Mouse (Mus musculus) CH12.LX (cell line): ENCODE results near the gene Ackr4. TPM values are rescaled to one million over a fixed set of nuclear protein-coding genes. Genes with fewer than 3 reads are reported as not detected.

Experiments
- DNase-seq: peaks from one replicate; pipeline ENCODE4 v3.0.0-alpha.2; 2013; ENCODE audit errors: extremely low read depth
- H3K27ac ChIP-seq: 2 replicates; pipeline ENCODE4 v1.5.1; 2012; ENCODE audit warnings: low read depth, mild to moderate bottlenecking, control low read depth, moderate library complexity; ENCODE audit not compliant: insufficient read depth
- H3K27me3 ChIP-seq: replicated peaks from 2 replicates; pipeline ENCODE3; 2012; ENCODE audit warnings: inconsistent platforms
- H3K36me3 ChIP-seq, 2 experiments: replicated peaks in 1 of 2; 2 replicates each; pipeline versions ENCODE3 to v1.6.1; 2012; ENCODE audit warnings: inconsistent platforms in 1 of 2, low read length in 1 of 2, mild to moderate bottlenecking in 1 of 2, mixed read lengths in 1 of 2, moderate library complexity in 1 of 2; ENCODE audit not compliant: control insufficient read depth in 1 of 2, insufficient read depth in 1 of 2
- H3K4me1 ChIP-seq, 2 experiments: 2 replicates each; pipeline ENCODE4 v1.6.1; 2012; ENCODE audit warnings: inconsistent platforms in 1 of 2, moderate library complexity in 1 of 2; ENCODE audit not compliant: insufficient read depth in 2 of 2, control insufficient read depth in 1 of 2
- H3K4me2 ChIP-seq: 2 replicates; pipeline ENCODE4 v1.6.1; 2012; ENCODE audit warnings: low read depth, mild to moderate bottlenecking, control low read depth; ENCODE audit not compliant: poor library complexity, insufficient read depth, severe bottlenecking
- H3K4me3 ChIP-seq, 3 experiments: fragments of 150-350 bp in 1 of 3; sonication (generic) in 1 of 3; replicated peaks in 1 of 3; 2 replicates each; pipeline versions ENCODE3 to v1.5.1; 2011 to 2012; ENCODE audit warnings: low read depth in 2 of 3, low read length in 2 of 3, mild to moderate bottlenecking in 2 of 3, moderate library complexity in 2 of 3, control low read depth in 1 of 3, improper control_type of control experiment in 1 of 3, inconsistent platforms in 1 of 3, mixed read lengths in 1 of 3; ENCODE audit not compliant: poor library complexity in 1 of 3
- H3K79me2 ChIP-seq: replicated peaks from 2 replicates; pipeline ENCODE4 v1.6.1; 2012; ENCODE audit warnings: mild to moderate bottlenecking, moderate library complexity; ENCODE audit not compliant: control insufficient read depth, poor library complexity, insufficient read depth, severe bottlenecking; ENCODE audit errors: extremely low read depth
- H3K9ac ChIP-seq: 2 replicates; pipeline ENCODE4 v1.6.1; 2012; ENCODE audit warnings: low read depth, mild to moderate bottlenecking, control low read depth, moderate library complexity; ENCODE audit not compliant: insufficient read depth
- H3K9me3 ChIP-seq: replicated peaks from 2 replicates; pipeline ENCODE3; 2012; ENCODE audit warnings: low read length, inconsistent platforms, mixed read lengths
- CHD2 ChIP-seq: IDR thresholded peaks from 2 replicates; pipeline ENCODE4 v1.6.1; 2011; ENCODE audit warnings: low read length, improper control_type of control experiment
- CTCF ChIP-seq, 2 experiments: IDR thresholded peaks in 1 of 2; conservative IDR thresholded peaks in 1 of 2; 2 replicates each; pipeline ENCODE4 v1.5.1; 2011 to 2012; ENCODE audit warnings: low read depth in 2 of 2, low read length in 2 of 2, improper control_type of control experiment in 1 of 2, inconsistent platforms in 1 of 2, mild to moderate bottlenecking in 1 of 2, moderate library complexity in 1 of 2
- E2F4 ChIP-seq: IDR thresholded peaks from 2 replicates; pipeline ENCODE4 v1.6.1; 2011; ENCODE audit warnings: low read depth, low read length, improper control_type of control experiment; ENCODE audit not compliant: insufficient replicate concordance
- ELF1 ChIP-seq: IDR thresholded peaks from 2 replicates; pipeline ENCODE4 v1.6.1; 2014; ENCODE audit warnings: low read depth, mild to moderate bottlenecking, inconsistent platforms, low read length, improper control_type of control experiment
- EP300 ChIP-seq: IDR thresholded peaks from 2 replicates; pipeline ENCODE4 v1.6.1; 2011; ENCODE audit warnings: low read length, improper control_type of control experiment
- GABPA ChIP-seq: IDR thresholded peaks from 2 replicates; pipeline ENCODE4 v1.6.1; 2012; ENCODE audit warnings: low read depth, low read length, improper control_type of control experiment, inconsistent platforms; ENCODE audit not compliant: insufficient replicate concordance
- HCFC1 ChIP-seq: IDR thresholded peaks from 2 replicates; pipeline ENCODE4 v1.6.1; 2012; ENCODE audit warnings: low read depth, mild to moderate bottlenecking, inconsistent platforms, low read length, improper control_type of control experiment
- IRF4 ChIP-seq: IDR thresholded peaks from 2 replicates; pipeline ENCODE4 v1.6.1; 2014; ENCODE audit warnings: low read depth, mild to moderate bottlenecking, inconsistent platforms, low read length, improper control_type of control experiment
- JUN ChIP-seq: IDR thresholded peaks from 2 replicates; pipeline ENCODE4 v1.6.1; 2011; ENCODE audit warnings: low read depth, mild to moderate bottlenecking, low read length, improper control_type of control experiment, moderate library complexity; ENCODE audit not compliant: insufficient read depth
- KAT2A ChIP-seq: IDR thresholded peaks from 2 replicates; pipeline ENCODE4 v1.6.1; 2012; ENCODE audit warnings: low read length, improper control_type of control experiment, inconsistent platforms; ENCODE audit not compliant: insufficient replicate concordance
- MAFK ChIP-seq: IDR thresholded peaks from 2 replicates; pipeline ENCODE4 v1.6.1; 2011; ENCODE audit warnings: low read length, improper control_type of control experiment; ENCODE audit not compliant: insufficient replicate concordance
- MAZ ChIP-seq: IDR thresholded peaks from 2 replicates; pipeline ENCODE4 v1.6.1; 2012; ENCODE audit warnings: low read depth, mild to moderate bottlenecking, inconsistent platforms, low read length, improper control_type of control experiment, moderate library complexity
- MEF2A ChIP-seq: IDR thresholded peaks from 2 replicates; pipeline ENCODE4 v1.6.1; 2014; ENCODE audit warnings: low read depth, mild to moderate bottlenecking, inconsistent platforms, low read length, improper control_type of control experiment, borderline replicate concordance
- MXI1 ChIP-seq: IDR thresholded peaks from 2 replicates; pipeline ENCODE4 v1.6.1; 2011; ENCODE audit warnings: mild to moderate bottlenecking, low read depth, low read length, improper control_type of control experiment
- MYC ChIP-seq: IDR thresholded peaks from 2 replicates; pipeline ENCODE4 v1.6.1; 2011; ENCODE audit warnings: low read depth, mild to moderate bottlenecking, improper control_type of control experiment, low read length
- NELFE ChIP-seq: IDR thresholded peaks from 2 replicates; pipeline ENCODE4 v1.6.1; 2011; ENCODE audit warnings: low read depth, low read length, improper control_type of control experiment
- NRF1 ChIP-seq: IDR thresholded peaks from 2 replicates; pipeline ENCODE4 v1.6.1; 2014; ENCODE audit warnings: low read depth, mild to moderate bottlenecking, inconsistent platforms, low read length, improper control_type of control experiment, moderate library complexity
- PAX5 ChIP-seq: IDR thresholded peaks from 2 replicates; pipeline ENCODE4 v1.6.1; 2012; ENCODE audit warnings: low read length, inconsistent platforms, mixed read lengths
- POLR2A ChIP-seq: IDR thresholded peaks from 2 replicates; pipeline ENCODE4 v1.6.1; 2011; ENCODE audit warnings: low read depth, mild to moderate bottlenecking, improper control_type of control experiment, low read length
- POLR2AphosphoS2 ChIP-seq: IDR thresholded peaks from 2 replicates; pipeline ENCODE4 v1.6.1; 2011; ENCODE audit warnings: low read depth, low read length, improper control_type of control experiment
- RAD21 ChIP-seq: IDR thresholded peaks from 2 replicates; pipeline ENCODE4 v1.6.1; 2011; ENCODE audit warnings: low read depth, mild to moderate bottlenecking, low read length, improper control_type of control experiment, moderate library complexity
- RCOR1 ChIP-seq: conservative IDR thresholded peaks from 2 replicates; pipeline ENCODE4 v1.6.1; 2012; ENCODE audit warnings: low read depth, mild to moderate bottlenecking, inconsistent platforms, low read length, improper control_type of control experiment
- SIN3A ChIP-seq: IDR thresholded peaks from 2 replicates; pipeline ENCODE4 v1.6.1; 2012; ENCODE audit warnings: low read length, improper control_type of control experiment, inconsistent platforms
- SMC3 ChIP-seq: IDR thresholded peaks from 2 replicates; pipeline ENCODE4 v1.6.1; 2011; ENCODE audit warnings: low read depth, low read length, improper control_type of control experiment
- TBP ChIP-seq: conservative IDR thresholded peaks from 2 replicates; pipeline ENCODE4 v1.6.1; 2011; ENCODE audit warnings: low read depth, low read length, improper control_type of control experiment
- TCF12 ChIP-seq: IDR thresholded peaks from 2 replicates; pipeline ENCODE4 v1.6.1; 2014; ENCODE audit warnings: low read depth, mild to moderate bottlenecking, inconsistent platforms, low read length, improper control_type of control experiment
- UBTF ChIP-seq: IDR thresholded peaks from 2 replicates; pipeline ENCODE4 v1.6.1; 2012; ENCODE audit warnings: low read depth, mild to moderate bottlenecking, inconsistent platforms, low read length, improper control_type of control experiment, moderate library complexity
- USF1 ChIP-seq: IDR thresholded peaks from 2 replicates; pipeline ENCODE4 v1.6.1; 2014; ENCODE audit warnings: low read depth, mild to moderate bottlenecking, inconsistent platforms, low read length, improper control_type of control experiment
- USF2 ChIP-seq: conservative IDR thresholded peaks from 2 replicates; pipeline ENCODE4 v1.6.1; 2011; ENCODE audit warnings: low read depth, low read length, improper control_type of control experiment
- ZC3H11A ChIP-seq: IDR thresholded peaks from 2 replicates; pipeline ENCODE4 v1.6.1; 2012; ENCODE audit warnings: low read depth, mild to moderate bottlenecking, inconsistent platforms, low read length, improper control_type of control experiment
- ZNF384 ChIP-seq: IDR thresholded peaks from 2 replicates; pipeline ENCODE4 v1.6.1; 2012; ENCODE audit warnings: low read depth, low read length, improper control_type of control experiment, inconsistent platforms
- dilution Hi-C: fragments of 300-500 bp; cut with MboI; formaldehyde crosslinking; loops from 2 replicates; pipeline ENCODE4 v1.14.3; 2020; ENCODE audit warnings: low sequenced_read_pairs; ENCODE audit not compliant: extremely low pct_unique_long_range_greater_than_20kb, extremely low pct_ligation_motif_present
- in situ Hi-C: fragments of 300-500 bp; cut with MboI; formaldehyde crosslinking; loops from 3 replicates; pipeline ENCODE4 v1.14.3; 2019; ENCODE audit warnings: low sequenced_read_pairs, low pct_ligation_motif_present, low pct_unique_long_range_greater_than_20kb, mixed read lengths
- polyA plus RNA-seq: library from polyadenylated mRNA; unstranded; fragments of >175 nt; gene quantifications from 2 replicates; pipeline ENCODE4 v1.2.1, GENCODE M21; 2012; ENCODE audit warnings: low read depth; ENCODE audit not compliant: insufficient read length
- total RNA-seq, 2 experiments: library from RNA; depleted of rRNA; stranded (reverse); fragments of 300-350 nt in 1 of 2; fragments of >200 nt in 1 of 2; gene quantifications; 2 replicates each; pipeline ENCODE4 v1.2.3; 2012 to 2014

Ackr4 gene
- total and polyA plus RNA-seq, 3 experiments = 0.17 to 0.39 (median 0.33) TPM

DNA sequence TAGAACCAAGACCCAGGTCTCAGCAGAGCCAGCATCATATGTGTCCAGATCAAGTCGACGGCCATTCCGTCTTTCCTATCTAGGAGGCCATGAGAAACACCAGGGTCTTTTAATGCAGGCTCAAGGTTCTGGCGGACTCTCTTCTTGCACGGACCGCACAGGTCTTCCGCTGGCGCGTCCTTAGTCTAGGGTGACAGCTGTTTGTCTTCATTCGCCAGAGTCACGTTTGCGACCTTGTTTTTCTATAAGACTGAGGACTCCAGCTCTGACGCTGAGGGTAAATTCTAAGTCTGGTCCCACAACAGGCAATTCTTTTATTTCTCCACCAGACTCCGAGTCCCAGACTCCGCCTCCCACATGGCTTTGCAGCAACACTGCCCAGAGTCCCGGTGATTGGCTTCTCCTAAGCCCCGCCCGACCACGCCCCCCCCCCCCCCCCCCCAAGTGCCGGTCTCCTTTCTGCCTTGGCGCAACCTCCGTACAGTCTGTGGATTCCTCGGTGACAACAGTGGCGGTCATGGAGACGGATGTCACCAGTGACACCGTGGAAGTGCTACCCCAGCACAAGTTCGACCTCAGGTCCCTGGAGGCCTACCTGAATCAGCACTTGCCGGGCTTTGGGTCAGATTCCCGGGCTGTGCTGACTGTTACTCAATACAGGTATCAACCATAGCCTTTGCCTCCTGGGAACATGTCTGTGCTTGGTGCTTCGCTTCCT, 63.3 kb downstream of the Ackr4 start, which contains the start of gene Acad11:
TSS of gene Acad11 (plus strand) at position 134 of the 718 bp plus-strand sequence.
- DNase-seq = peak; percentile 82
- Histone ChIP-seq H3K4me3 (peak within 1 kb of the TSS; percentile 99 to 100 (median 99)), H3K9ac (peak within 1 kb of the TSS; percentile 90), H3K79me2 (peaks cover 20% of the 10 kb centered on the region), H3K4me2 (peak within 1 kb of the TSS; percentile 100), H3K4me1 (peaks cover 2 to 21% of the 10 kb centered on the region in 2 experiments; a peak in 2 of 4 replicates), H3K9me3 (no peaks in the 10 kb centered on the region), H3K27ac (no peak within 1 kb of the TSS)
- in situ Hi-C loops = no loop called here
- TF ChIP-seq NELFE = peak; percentile 58; the same call in 1 of the 2 replicates
- TF ChIP-seq GABPA = no peak
- TF ChIP-seq KAT2A = no peak
- TF ChIP-seq ELF1 = peak; percentile 17; the same call in 1 of the 2 replicates
- TF ChIP-seq HCFC1 = peak; percentile 88
- no peak for TF ChIP-seq MAZ
- TF ChIP-seq EP300 = no peak
- peak; percentile 78; the same call in 1 of the 2 replicates for TF ChIP-seq MYC
- TF ChIP-seq RCOR1 = no peak
- TF ChIP-seq POLR2AphosphoS2 = no peak
- no peak for TF ChIP-seq MAFK
- peak; percentile 72 for TF ChIP-seq POLR2A
- no peak for TF ChIP-seq USF2
- peak; percentile 96 for TF ChIP-seq SIN3A
- no peak for TF ChIP-seq SMC3
- 0 out of 2 replicates have a peak, but pooled peaks have one; percentile 35 for TF ChIP-seq TBP
- TF ChIP-seq ZNF384 = peak; percentile 96
- no peak for TF ChIP-seq MEF2A
- no peak for TF ChIP-seq TCF12
- TF ChIP-seq PAX5 = no peak
- no peak for TF ChIP-seq CTCF (conservative IDR thresholded peaks at IDR 0.05 in 1 of 2, IDR thresholded peaks at IDR 0.05 in 1 of 2; ENCODE audit: low read depth in 2 of 2, low read length in 2 of 2)
- TF ChIP-seq MXI1 = peak; percentile 87
- no peak for TF ChIP-seq ZC3H11A
- no peak for TF ChIP-seq CHD2
- no peak for TF ChIP-seq USF1
- TF ChIP-seq E2F4 = no peak
- TF ChIP-seq RAD21 = no peak
- no peak for TF ChIP-seq JUN
- peak; percentile 47; the same call in 1 of the 2 replicates for TF ChIP-seq NRF1
- no peak for TF ChIP-seq UBTF
- TF ChIP-seq IRF4 = no peak; the same call in 1 of the 2 replicates
- TF ChIP-seq, all 38 proteins: peak for 10
- Histone ChIP-seq H3K36me3 (peaks cover 10 to 26% of the 10 kb centered on the region in 2 experiments), H3K27me3 (no peaks in the 10 kb centered on the region)
- dilution Hi-C loops = no loop called here
